Mouse (Mus musculus) ES-E14 (cell line): Measurements from ENCODE around the gene Ercc6l2.

Experiments used
- CHD2 ChIP-seq: IDR thresholded peaks from 2 replicates; pipeline ENCODE4 v1.6.1; 2014; ENCODE audit warnings: mild to moderate bottlenecking, low read depth, low read length, inconsistent platforms
- ZC3H11A ChIP-seq: IDR thresholded peaks from 2 replicates; pipeline ENCODE4 v1.6.1; 2012; ENCODE audit warnings: low read depth, mild to moderate bottlenecking, inconsistent platforms, low read length, borderline replicate concordance
- ZNF384 ChIP-seq: IDR thresholded peaks from 2 replicates; pipeline ENCODE4 v1.6.1; 2012; ENCODE audit warnings: low read depth, low read length, inconsistent platforms

DNA sequence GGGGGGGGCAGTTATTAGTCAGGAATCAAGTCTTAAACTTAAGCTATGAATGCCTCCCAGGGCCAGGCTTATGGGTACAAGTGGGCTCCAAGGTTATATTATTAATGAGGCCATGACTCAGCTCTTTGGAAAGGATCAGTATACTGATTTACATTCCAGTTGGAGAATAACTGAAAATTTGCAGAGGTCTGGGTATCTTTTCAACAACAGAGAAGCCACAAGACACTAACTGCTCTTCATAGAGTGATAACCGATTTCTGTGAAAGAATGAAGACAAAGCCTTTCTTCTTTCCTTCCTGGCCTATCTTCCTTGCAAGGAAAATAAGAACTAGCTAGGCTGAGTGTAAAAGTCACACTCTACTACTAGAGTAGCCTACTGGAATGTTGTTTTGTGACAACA is 100.6 kb downstream of the Ercc6l2 start:
- no peak for TF ChIP-seq ZNF384
- TF ChIP-seq ZC3H11A: no peak
- no peak for TF ChIP-seq CHD2
